Mouse (Mus musculus) olfactory bulb, adult 2 months (tissue): ENCODE measurements around the gene Il13ra1.

Experiments used
- CTCF ChIP-seq: fragments of 200-500 bp; IDR thresholded peaks from 2 replicates; pipeline ENCODE4 v1.5.1; 2012; ENCODE audit warnings: low read depth, mild to moderate bottlenecking, low read length, moderate library complexity; ENCODE audit not compliant: insufficient read depth
- POLR2A ChIP-seq: fragments of 200-500 bp; IDR thresholded peaks from 2 replicates; pipeline ENCODE4 v1.6.1; 2012; ENCODE audit warnings: mild to moderate bottlenecking, low read depth, low read length, moderate library complexity; ENCODE audit not compliant: insufficient read depth

DNA sequence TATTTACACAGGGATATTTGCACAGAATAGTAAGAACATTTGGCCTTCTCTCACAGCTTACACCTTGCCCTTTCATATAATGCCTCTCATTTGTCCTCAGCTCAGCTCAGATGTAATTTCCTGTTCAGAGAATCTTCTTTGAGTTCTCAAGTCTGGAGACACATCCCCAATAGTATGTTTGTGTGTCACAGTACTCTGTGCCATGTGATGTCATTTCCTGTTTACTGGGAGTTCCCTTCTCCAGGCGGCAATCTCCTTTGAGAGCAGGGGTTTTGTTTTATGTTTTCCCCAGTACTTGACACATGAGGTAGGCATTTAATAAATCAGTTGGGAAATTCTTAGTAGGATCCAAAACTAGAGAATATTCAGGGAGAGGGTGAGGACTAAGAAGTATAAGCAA is 24.4 kb downstream of the Il13ra1 start:
- TF ChIP-seq CTCF (no peak), POLR2A (no peak)
